Mouse (Mus musculus): ENCODE measurements around the gene Adam10. TPM values are rescaled to one million over a fixed set of nuclear protein-coding genes. Genes with fewer than 3 reads are reported as not detected.

Gene Adam10
- total RNA-seq (2021) (10 to 100 TPM; 37.0 to 39.2 TPM), polyA plus RNA-seq (2012; rRNA removed) (9.5 and 20.7 TPM in 2 replicates)
- long read RNA-seq, full-length matches to known transcripts, result 13 of 21 reads
- long read RNA-seq, partial matches to known transcripts, result 3 of 21 reads
- long read RNA-seq, other reads (novel, unspliced or antisense), result 5 of 21 reads

DNA sequence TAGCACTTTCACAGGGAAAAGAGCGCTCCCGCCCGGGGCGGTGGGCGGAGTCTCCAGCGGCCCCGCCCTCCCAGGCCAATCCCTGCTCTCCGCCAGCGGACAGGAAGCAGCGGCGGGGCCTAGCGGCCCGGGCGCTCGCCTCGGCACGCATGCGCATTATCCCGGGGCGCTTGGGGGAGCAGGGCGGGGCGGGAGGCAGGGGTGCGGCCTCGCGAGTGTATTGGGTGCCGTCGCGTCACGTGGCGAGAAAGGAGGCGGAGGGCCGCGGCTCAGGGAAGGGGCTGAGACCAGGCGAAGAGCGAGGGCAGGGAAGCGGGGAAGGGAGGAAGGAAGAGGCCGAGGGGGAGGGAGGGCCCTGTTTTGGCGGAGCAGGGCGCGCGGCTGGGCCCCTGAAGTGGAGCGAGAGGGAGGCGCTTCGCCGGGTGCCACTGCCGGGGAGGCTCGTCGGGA is at the start of gene Adam10:
Gene Adam10, plus strand, starts transcription at position 316 of the 450 bp plus-strand sequence.
- H3K9ac ChIP-seq (ENCODE audit: low read depth, low read length), result peak within 1 kb of the TSS; percentile 95
- H3K4me3 ChIP-seq, result peak within 1 kb of the TSS; percentile 82
- TF ChIP-seq EP300 (IDR thresholded peaks at IDR 0.05; ENCODE audit: insufficient read depth, low read depth, low read length) (peak; percentile 58; the same call in 1 of the 2 replicates), POLR2A (IDR thresholded peaks at IDR 0.05; ENCODE audit: insufficient read depth, low read depth, low read length) (peak; percentile 83; the same call in 1 of the 2 replicates), CTCF (IDR thresholded peaks at IDR 0.05) (no peak)
- H3K27ac ChIP-seq, result peak within 1 kb of the TSS; percentile 88
- H3K36me3 ChIP-seq (ENCODE audit: control insufficient read depth, insufficient read depth, low read length), result peaks cover 12% of the 10 kb centered on the region
- intact Hi-C loops (cut with DNase I), result loop anchor here (1.0 to 5.0 kb wide), 2 partner anchors 21 to 54 kb away; partner anchors contain the start of gene Mindy2
- H3K27me3 ChIP-seq (ENCODE audit: control insufficient read depth, insufficient read depth, low read length), result no peaks in the 10 kb centered on the region
- peaks cover 8% of the 10 kb centered on the region for H3K4me1 ChIP-seq (ENCODE audit: control insufficient read depth, insufficient read depth, low read length)
- H3K79me2 ChIP-seq (replicated peaks; ENCODE audit: control insufficient read depth, insufficient read depth, low read length), result peaks cover 4% of the 10 kb centered on the region; the same call in 1 of the 2 replicates
- DNase-seq, result peak; percentile 98 to 100
- 1% methylated on average over 45 of the region's 48 CpGs for WGBS

DNA sequence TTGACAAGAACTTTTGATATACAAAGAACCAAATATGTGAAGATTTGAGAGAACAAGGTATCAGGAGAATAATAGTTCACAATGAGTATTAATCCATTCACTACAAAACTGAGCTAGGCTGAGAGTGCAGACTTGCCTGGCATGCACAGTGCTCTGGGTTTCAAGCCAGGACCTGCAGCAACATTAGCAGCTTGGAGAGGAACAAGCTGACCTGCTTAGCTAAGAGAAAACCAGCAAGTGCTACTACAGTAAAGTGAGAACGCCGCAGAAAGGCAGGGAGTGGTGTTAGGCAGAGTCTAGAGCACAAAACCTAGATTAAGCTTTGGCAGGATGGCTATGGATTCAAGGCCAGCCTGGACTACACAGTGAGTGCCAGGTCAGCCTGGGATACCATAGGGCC is 49.1 kb upstream of the Adam10 start:
- Histone ChIP-seq H3K27me3 (ENCODE audit: control insufficient read depth, insufficient read depth, low read length) (no peaks in the 10 kb centered on the region), H3K4me3 (no peak overlapping the region), H3K36me3 (ENCODE audit: control insufficient read depth, insufficient read depth, low read length) (peaks cover 2% of the 10 kb centered on the region; the same call in 1 of the 2 replicates), H3K9ac (ENCODE audit: low read depth, low read length) (no peak overlapping the region), H3K4me1 (ENCODE audit: control insufficient read depth, insufficient read depth, low read length) (peaks cover 4% of the 10 kb centered on the region), H3K27ac (no peak overlapping the region), H3K79me2 (replicated peaks; ENCODE audit: control insufficient read depth, insufficient read depth, low read length) (no peaks in the 10 kb centered on the region)
- TF ChIP-seq CTCF (IDR thresholded peaks at IDR 0.05) (no peak), EP300 (IDR thresholded peaks at IDR 0.05; ENCODE audit: insufficient read depth, low read depth, low read length) (no peak), POLR2A (IDR thresholded peaks at IDR 0.05; ENCODE audit: insufficient read depth, low read depth, low read length) (no peak)
- intact Hi-C loops (cut with DNase I), result no loop called here
- WGBS, result 70% methylated on average over 2 of the region's 2 CpGs
- peak in 1 of 2 experiments; percentile 16 for DNase-seq

DNA sequence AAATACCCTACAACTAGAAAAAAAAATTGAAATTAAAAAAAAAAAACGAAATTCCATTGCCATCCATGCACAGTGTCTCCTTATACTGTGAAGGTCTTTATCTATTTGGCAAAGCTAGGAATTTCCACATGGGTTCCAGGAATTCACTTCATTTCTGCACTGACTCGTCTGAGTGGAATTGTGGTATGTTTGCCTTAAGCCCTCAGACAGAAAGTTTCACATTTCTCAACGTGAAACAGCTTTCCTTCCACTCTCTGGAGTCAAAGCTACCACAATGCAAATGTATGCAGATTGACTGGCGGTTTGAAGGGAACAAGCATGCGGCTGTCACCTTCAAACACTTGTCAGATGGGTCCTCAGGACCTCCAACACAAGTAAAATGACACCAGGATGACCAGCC is 47.1 kb upstream of the Adam10 start:
- no peak overlapping the region for H3K27ac ChIP-seq
- H3K4me1 ChIP-seq (ENCODE audit: control insufficient read depth, insufficient read depth, low read length), result peaks cover 4% of the 10 kb centered on the region
- intact Hi-C loops (cut with DNase I), result no loop called here
- no peak overlapping the region for H3K4me3 ChIP-seq
- no peak for DNase-seq
- H3K36me3 ChIP-seq (ENCODE audit: control insufficient read depth, insufficient read depth, low read length), result peaks cover 2% of the 10 kb centered on the region; the same call in 1 of the 2 replicates
- 28% methylated on average over 5 of the region's 5 CpGs for WGBS
- TF ChIP-seq CTCF (IDR thresholded peaks at IDR 0.05) (no peak), EP300 (IDR thresholded peaks at IDR 0.05; ENCODE audit: insufficient read depth, low read depth, low read length) (no peak), POLR2A (IDR thresholded peaks at IDR 0.05; ENCODE audit: insufficient read depth, low read depth, low read length) (no peak)
- no peaks in the 10 kb centered on the region for H3K27me3 ChIP-seq (ENCODE audit: control insufficient read depth, insufficient read depth, low read length)
- no peaks in the 10 kb centered on the region for H3K79me2 ChIP-seq (replicated peaks; ENCODE audit: control insufficient read depth, insufficient read depth, low read length)
- no peak overlapping the region for H3K9ac ChIP-seq (ENCODE audit: low read depth, low read length)

DNA sequence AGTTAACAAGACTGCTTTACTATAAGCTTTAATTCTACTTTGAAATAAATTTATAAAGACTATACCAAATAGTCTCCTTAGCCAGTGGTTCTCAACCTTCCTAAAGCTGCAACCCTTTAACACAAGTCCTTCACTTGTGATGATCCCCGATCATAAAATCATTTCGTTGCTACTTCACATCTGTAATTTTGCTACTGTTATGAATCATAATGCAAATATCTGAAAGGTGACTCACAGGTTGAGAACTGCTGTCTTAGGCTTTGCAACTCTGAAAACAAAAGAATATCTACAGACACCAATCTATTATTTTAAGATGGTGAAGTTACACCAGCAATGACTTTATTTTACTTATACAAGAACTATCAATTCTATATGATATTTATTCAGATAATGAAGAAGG is 42.0 kb upstream of the Adam10 start:
- no peak overlapping the region for H3K27ac ChIP-seq
- 83% methylated on average over 2 of the region's 2 CpGs for WGBS
- H3K4me3 ChIP-seq, result no peak overlapping the region
- TF ChIP-seq CTCF (IDR thresholded peaks at IDR 0.05), result no peak
- no peak for TF ChIP-seq POLR2A (IDR thresholded peaks at IDR 0.05; ENCODE audit: insufficient read depth, low read depth, low read length)
- TF ChIP-seq EP300 (IDR thresholded peaks at IDR 0.05; ENCODE audit: insufficient read depth, low read depth, low read length), result no peak
- peaks cover 1% of the 10 kb centered on the region; the same call in 1 of the 2 replicates for H3K36me3 ChIP-seq (ENCODE audit: control insufficient read depth, insufficient read depth, low read length)
- H3K79me2 ChIP-seq (replicated peaks; ENCODE audit: control insufficient read depth, insufficient read depth, low read length), result no peaks in the 10 kb centered on the region
- H3K27me3 ChIP-seq (ENCODE audit: control insufficient read depth, insufficient read depth, low read length), result no peaks in the 10 kb centered on the region
- peaks cover 1% of the 10 kb centered on the region for H3K4me1 ChIP-seq (ENCODE audit: control insufficient read depth, insufficient read depth, low read length)
- DNase-seq, result no peak
- intact Hi-C loops (cut with DNase I), result no loop called here
- no peak overlapping the region for H3K9ac ChIP-seq (ENCODE audit: low read depth, low read length)

DNA sequence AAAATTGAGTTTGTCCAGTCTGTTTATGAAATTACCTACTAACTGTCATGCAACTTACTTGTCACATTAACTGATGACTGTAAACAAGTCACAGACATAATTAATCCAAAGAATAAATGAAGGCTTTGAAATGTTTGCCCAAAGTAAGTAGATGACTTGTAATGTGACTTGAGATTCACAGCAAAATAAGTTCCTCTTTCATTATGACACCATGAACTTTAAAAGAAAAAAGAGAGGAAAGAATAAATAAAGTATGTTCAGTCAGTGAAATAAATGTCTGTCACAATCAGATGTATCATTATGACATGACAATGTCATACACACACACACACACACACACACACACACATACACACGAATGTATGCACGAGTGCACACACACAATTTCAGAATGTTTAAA is 28.5 kb upstream of the Adam10 start:
- peaks cover 8% of the 10 kb centered on the region for H3K79me2 ChIP-seq (replicated peaks; ENCODE audit: control insufficient read depth, insufficient read depth, low read length)
- no peak for DNase-seq
- no peak overlapping the region for H3K27ac ChIP-seq
- TF ChIP-seq POLR2A (IDR thresholded peaks at IDR 0.05; ENCODE audit: insufficient read depth, low read depth, low read length) (no peak), CTCF (IDR thresholded peaks at IDR 0.05) (no peak), EP300 (IDR thresholded peaks at IDR 0.05; ENCODE audit: insufficient read depth, low read depth, low read length) (no peak)
- H3K27me3 ChIP-seq (ENCODE audit: control insufficient read depth, insufficient read depth, low read length), result no peaks in the 10 kb centered on the region
- no peak overlapping the region for H3K9ac ChIP-seq (ENCODE audit: low read depth, low read length)
- peaks cover 8% of the 10 kb centered on the region for H3K4me1 ChIP-seq (ENCODE audit: control insufficient read depth, insufficient read depth, low read length)
- WGBS, result 70% methylated on average over 2 of the region's 2 CpGs
- peaks cover 17% of the 10 kb centered on the region for H3K36me3 ChIP-seq (ENCODE audit: control insufficient read depth, insufficient read depth, low read length)
- intact Hi-C loops (cut with DNase I), result no loop called here
- H3K4me3 ChIP-seq, result no peak overlapping the region

DNA sequence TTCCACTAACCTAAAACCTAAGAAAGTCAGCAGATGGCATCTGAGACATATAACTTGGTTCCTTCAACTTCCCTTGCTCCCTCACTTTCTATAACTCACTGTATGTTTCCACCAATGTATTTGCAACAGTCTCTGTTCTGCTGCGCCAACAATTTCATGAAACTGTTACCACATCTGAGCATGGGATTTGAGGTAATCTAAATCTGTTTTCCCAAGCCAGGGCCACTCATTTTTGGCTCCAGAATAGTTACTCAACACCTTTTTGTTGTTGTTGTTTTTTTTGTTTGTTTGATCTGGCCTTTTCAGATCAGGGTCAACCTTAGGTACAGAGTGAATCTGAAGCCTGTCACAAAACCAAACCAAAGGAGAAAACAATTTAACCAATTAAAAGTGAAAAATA is 27.8 kb upstream of the Adam10 start:
- H3K4me1 ChIP-seq (ENCODE audit: control insufficient read depth, insufficient read depth, low read length), result peaks cover 11% of the 10 kb centered on the region
- peaks cover 8% of the 10 kb centered on the region for H3K79me2 ChIP-seq (replicated peaks; ENCODE audit: control insufficient read depth, insufficient read depth, low read length)
- H3K27me3 ChIP-seq (ENCODE audit: control insufficient read depth, insufficient read depth, low read length), result no peaks in the 10 kb centered on the region
- 98% methylated on average over 1 of the region's 1 CpGs for WGBS
- intact Hi-C loops (cut with DNase I), result no loop called here
- no peak overlapping the region for H3K27ac ChIP-seq
- peaks cover 19% of the 10 kb centered on the region for H3K36me3 ChIP-seq (ENCODE audit: control insufficient read depth, insufficient read depth, low read length)
- H3K4me3 ChIP-seq, result no peak overlapping the region
- DNase-seq, result no peak
- H3K9ac ChIP-seq (ENCODE audit: low read depth, low read length), result no peak overlapping the region
- no peak for TF ChIP-seq CTCF (IDR thresholded peaks at IDR 0.05)
- TF ChIP-seq EP300 (IDR thresholded peaks at IDR 0.05; ENCODE audit: insufficient read depth, low read depth, low read length), result no peak
- TF ChIP-seq POLR2A (IDR thresholded peaks at IDR 0.05; ENCODE audit: insufficient read depth, low read depth, low read length), result no peak

Data from heart, adult 2 months (tissue).